Mouse (Mus musculus) hindbrain, embryonic 10.5 days (tissue): ENCODE measurements around the gene 4930469K13Rik. TPM values are rescaled to one million over a fixed set of nuclear protein-coding genes. Genes with fewer than 3 reads are reported as not detected.

ENCODE experiments used
- DNase-seq: peaks from one replicate; pipeline ENCODE4 v3.0.0-alpha.2; 2017; ENCODE audit warnings: low spot score
- H3K27ac ChIP-seq: fragments of 300-500 bp; sonication (generic); 2 replicates; pipeline ENCODE4 v1.5.1; 2016; ENCODE audit warnings: mild to moderate bottlenecking, moderate library complexity
- H3K27me3 ChIP-seq: fragments of 300-500 bp; sonication (generic); 2 replicates; pipeline ENCODE4 v1.6.1; 2016; ENCODE audit warnings: mild to moderate bottlenecking; ENCODE audit not compliant: poor library complexity, insufficient read depth, severe bottlenecking
- H3K36me3 ChIP-seq: fragments of 300-500 bp; sonication (generic); 2 replicates; pipeline ENCODE4 v1.6.1; 2016; ENCODE audit warnings: mild to moderate bottlenecking, moderate library complexity
- H3K4me1 ChIP-seq: fragments of 300-500 bp; sonication (generic); replicated peaks from 2 replicates; pipeline ENCODE4 v1.6.1; 2016; ENCODE audit warnings: mild to moderate bottlenecking
- H3K4me3 ChIP-seq: fragments of 300-500 bp; sonication (generic); 2 replicates; pipeline ENCODE4 v1.5.1; 2016; ENCODE audit warnings: mild to moderate bottlenecking, moderate library complexity
- H3K9me3 ChIP-seq: fragments of 300-500 bp; sonication (generic); 2 replicates; pipeline ENCODE4 v1.6.1; 2016; ENCODE audit warnings: mild to moderate bottlenecking, moderate library complexity
- WGBS: fragments of 180-500 bp; shearing (Covaris S2); methylation state at CpG from one replicate; pipeline ENCODE4 v1.1.7; 2016; 5-methylcytosine and 5-hydroxymethylcytosine counted together
- polyA plus RNA-seq: library from polyadenylated mRNA; unstranded; fragments of >200 nt; fragmentation: Nextera tagmentation; extraction: Ambion mirVana; gene quantifications from 2 replicates; pipeline ENCODE4 v1.2.1, GENCODE M21; 2016

4930469K13Rik gene
- polyA plus RNA-seq, 1 experiment from 2014 or later = not detected

DNA sequence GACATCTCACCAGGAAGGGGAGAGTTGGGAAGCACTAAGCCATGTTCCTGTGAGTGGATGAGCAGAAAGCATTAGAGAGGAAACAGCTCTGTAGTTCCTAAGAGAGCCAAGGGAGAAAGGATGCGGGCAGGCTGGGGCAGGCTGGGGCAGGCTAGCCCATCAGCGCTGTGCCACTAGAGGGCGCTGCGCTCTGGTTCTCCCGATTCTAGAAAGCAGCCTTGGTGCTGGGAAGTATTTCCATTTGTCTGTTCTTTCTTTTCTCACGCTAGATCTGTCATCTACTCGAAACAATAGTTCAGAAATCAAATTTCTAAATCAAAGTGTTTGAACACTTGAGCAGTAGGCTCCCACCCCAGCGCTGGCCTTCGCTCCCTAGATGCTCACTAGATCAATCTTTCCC lies 164.1 kb downstream of the 4930469K13Rik start:
- Histone ChIP-seq H3K9me3 (no peaks in the 10 kb centered on the region), H3K4me1 (peaks cover 12% of the 10 kb centered on the region; the same call in 1 of the 2 replicates), H3K27ac (no peak overlapping the region), H3K4me3 (no peak overlapping the region), H3K27me3 (no peaks in the 10 kb centered on the region), H3K36me3 (no peaks in the 10 kb centered on the region)
- 60% methylated on average over 9 of the region's 9 CpGs for WGBS
- no peak for DNase-seq

DNA sequence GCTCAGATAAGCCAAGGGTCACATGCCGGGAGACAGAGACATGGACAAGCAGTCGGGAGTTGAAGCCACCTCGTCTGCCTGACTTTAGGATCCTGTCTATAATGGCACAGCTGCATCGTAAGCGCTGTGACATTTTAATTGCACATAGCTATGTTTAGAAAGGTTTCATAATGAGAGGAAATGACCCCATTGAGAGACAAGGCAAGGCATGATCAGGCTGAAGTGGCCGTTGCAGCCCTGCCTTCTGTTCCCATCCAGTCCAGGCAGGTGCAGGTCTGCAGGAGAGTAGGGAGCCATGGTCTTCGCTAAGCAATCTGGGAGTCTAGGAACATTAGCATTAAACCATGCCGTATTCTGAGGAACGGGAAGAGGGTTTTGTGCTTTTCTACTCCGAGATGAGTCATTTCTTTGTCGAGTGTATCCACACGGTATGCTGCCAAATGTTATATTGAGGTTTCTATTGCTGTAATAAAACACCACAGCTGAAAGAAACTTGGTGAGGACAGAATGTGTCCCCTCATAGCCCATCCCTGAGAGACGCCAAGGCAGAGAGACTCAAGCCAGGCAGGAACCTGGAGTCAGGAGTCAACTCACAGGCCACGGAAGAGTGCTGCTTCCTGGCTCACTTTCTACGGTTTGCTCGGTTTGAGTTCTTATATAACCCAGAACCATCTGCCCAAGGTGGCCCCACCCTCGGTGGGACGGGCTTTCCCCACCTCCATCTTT lies 165.8 kb downstream of the 4930469K13Rik start:
- Histone ChIP-seq H3K4me1 (peaks cover 9% of the 10 kb centered on the region; the same call in 1 of the 2 replicates), H3K4me3 (no peak overlapping the region), H3K27ac (peak overlapping the region; percentile 35; the same call in 1 of the 2 replicates), H3K27me3 (no peaks in the 10 kb centered on the region), H3K36me3 (no peaks in the 10 kb centered on the region), H3K9me3 (no peaks in the 10 kb centered on the region)
- DNase-seq = no peak
- WGBS = 79% methylated on average over 18 of the region's 18 CpGs

DNA sequence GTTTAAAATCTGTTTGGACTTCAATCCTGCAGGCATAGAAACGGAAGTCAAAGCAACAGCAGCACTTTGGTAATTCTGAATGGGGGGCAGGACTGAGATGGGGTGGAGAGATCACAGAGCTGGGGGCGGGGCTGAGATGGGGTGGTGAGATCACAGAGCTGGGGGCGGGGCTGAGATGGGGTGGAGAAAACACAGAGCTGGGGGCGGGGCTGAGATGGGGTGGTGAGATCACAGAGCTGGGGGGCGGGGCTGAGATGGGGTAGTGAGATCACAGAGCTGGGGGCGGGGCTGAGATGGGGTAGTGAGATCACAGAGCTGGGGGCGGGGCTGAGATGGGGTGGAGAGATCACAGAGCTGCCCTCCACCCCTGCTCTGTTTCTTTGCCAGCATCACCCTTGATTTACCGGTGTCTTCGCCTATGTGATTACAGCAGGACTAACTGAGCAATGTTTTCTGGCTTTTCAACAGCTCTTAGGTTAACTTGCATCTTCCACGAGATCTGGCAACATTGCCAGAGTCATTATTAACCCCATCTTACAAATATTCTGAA lies 166.4 kb downstream of the 4930469K13Rik start:
- no peak overlapping the region for H3K4me3 ChIP-seq
- H3K9me3 ChIP-seq = no peaks in the 10 kb centered on the region
- no peaks in the 10 kb centered on the region for H3K27me3 ChIP-seq
- H3K4me1 ChIP-seq = peaks cover 9% of the 10 kb centered on the region; the same call in 1 of the 2 replicates
- WGBS = 12% methylated on average over 9 of the region's 10 CpGs
- H3K36me3 ChIP-seq = no peaks in the 10 kb centered on the region
- peak; percentile 63 for DNase-seq
- H3K27ac ChIP-seq = peak overlapping the region; percentile 35; the same call in 1 of the 2 replicates

DNA sequence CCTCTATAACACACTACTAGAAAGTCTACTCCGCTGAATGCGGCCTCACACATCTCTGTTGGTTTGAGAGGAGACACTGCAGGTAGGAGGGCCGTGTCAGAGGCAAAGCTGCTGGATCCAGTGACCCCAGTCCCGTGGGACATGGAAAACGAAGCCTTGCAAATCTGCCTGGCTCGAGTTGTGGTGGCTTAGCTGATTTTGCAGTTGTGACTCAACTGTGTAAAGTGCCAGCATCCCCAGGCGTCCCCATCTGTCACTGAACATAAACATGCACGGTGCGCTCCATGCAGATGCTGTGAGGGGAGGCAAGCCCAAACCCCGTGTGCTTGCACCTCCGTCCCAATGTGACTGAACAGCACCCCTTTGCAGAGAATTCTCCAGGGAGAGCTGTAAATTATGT lies 168.9 kb downstream of the 4930469K13Rik start:
- WGBS = 72% methylated on average over 11 of the region's 11 CpGs
- no peak for DNase-seq
- Histone ChIP-seq H3K4me1 (peaks cover 9% of the 10 kb centered on the region; the same call in 1 of the 2 replicates), H3K27ac (no peak overlapping the region), H3K27me3 (no peaks in the 10 kb centered on the region), H3K4me3 (no peak overlapping the region), H3K9me3 (no peaks in the 10 kb centered on the region), H3K36me3 (no peaks in the 10 kb centered on the region)

DNA sequence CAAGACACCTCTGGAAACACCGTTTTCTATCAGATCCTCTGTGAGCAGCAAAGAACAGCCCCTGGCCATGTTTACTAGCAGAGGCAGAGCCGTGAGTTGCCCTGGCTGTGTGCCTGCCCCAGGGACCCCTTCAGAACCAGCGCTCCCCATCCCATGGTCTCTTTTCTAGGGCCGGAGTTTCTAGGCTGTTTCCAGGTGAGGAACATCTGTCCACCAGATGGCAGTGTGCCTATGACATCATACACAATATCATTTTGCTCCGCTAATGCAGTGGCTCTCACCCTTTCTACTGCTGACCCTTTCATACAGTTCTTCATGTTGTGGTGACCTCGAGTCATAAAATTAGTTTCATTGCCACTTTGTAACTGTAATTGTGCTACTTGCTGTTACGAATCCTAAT lies 169.7 kb downstream of the 4930469K13Rik start:
- peaks cover 9% of the 10 kb centered on the region; the same call in 1 of the 2 replicates for H3K4me1 ChIP-seq
- no peaks in the 10 kb centered on the region for H3K27me3 ChIP-seq
- no peaks in the 10 kb centered on the region for H3K36me3 ChIP-seq
- peak; percentile 42 for DNase-seq
- no peak overlapping the region for H3K27ac ChIP-seq
- no peak overlapping the region for H3K4me3 ChIP-seq
- H3K9me3 ChIP-seq = no peaks in the 10 kb centered on the region
- WGBS = 43% methylated on average over 7 of the region's 7 CpGs

DNA sequence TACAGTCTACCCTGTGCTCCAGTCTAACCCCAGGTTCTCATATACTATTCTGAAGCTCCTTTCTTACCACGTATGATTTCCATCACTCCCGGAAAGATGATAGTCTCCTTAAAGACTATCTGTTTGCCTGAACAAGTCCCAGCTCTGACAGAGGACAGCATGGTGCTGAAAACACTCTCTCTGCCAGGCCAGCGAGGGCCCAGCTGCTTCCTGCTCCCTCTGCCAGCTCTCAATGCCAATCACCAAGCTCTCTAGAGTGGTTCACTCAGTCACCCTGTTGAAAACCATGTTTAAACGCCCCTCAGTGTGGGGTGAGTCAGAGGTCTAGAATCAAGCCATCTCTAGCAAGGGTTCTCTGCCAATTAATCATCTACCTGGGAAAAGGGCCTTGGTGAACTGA lies 170.5 kb downstream of the 4930469K13Rik start:
- 78% methylated on average over 4 of the region's 4 CpGs for WGBS

DNA sequence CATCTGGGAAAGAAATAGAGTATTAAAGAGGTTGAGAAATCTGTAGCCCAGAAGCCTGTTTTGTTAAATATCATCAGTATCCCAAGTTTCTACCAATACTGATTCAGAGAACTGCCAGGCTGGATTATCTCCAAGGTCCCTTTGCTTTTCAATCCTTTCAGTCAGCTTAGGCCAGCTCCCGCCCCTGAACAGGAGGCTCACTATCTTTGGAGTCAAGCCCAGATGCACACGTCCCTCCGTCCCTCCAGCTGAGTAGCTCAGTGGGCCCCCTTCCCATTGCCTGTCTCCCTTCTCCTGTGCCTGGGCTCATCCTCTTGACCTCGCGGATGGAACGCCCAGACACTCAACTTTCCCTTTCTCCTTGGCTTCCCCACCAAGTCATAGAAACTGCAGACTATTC lies 171.0 kb downstream of the 4930469K13Rik start:
- no peak for DNase-seq
- WGBS = 64% methylated on average over 6 of the region's 6 CpGs
- no peaks in the 10 kb centered on the region for H3K27me3 ChIP-seq
- H3K4me1 ChIP-seq = peaks cover 4% of the 10 kb centered on the region; the same call in 1 of the 2 replicates
- no peak overlapping the region for H3K4me3 ChIP-seq
- H3K27ac ChIP-seq = no peak overlapping the region
- no peaks in the 10 kb centered on the region for H3K36me3 ChIP-seq
- H3K9me3 ChIP-seq = no peaks in the 10 kb centered on the region

More for the DNA sequence above, 170.5 kb downstream of the 4930469K13Rik start:
- DNase-seq = no peak
- Histone ChIP-seq H3K27ac (no peak overlapping the region), H3K36me3 (no peaks in the 10 kb centered on the region), H3K4me3 (no peak overlapping the region), H3K4me1 (peaks cover 8% of the 10 kb centered on the region; the same call in 1 of the 2 replicates), H3K9me3 (no peaks in the 10 kb centered on the region), H3K27me3 (no peaks in the 10 kb centered on the region)

DNA sequence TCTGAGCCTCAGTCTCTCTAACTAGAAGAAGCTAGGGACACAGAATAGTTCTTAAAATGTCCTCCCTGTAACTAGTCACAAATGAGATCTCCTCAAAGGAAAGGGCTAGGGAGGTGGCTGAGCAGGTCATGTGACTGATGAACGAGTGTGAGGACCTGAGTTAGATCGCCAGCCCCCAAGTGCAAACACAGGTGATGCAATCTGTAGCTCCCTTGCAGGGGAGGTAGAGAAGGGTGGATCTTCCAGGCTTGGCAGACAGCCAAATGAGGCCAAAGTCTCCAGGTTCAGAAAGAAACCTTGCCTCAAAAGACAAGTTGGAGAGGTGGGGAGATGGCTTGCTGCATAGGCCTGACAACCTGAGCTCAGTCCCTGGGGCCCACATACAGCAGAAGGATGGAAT lies 171.8 kb downstream of the 4930469K13Rik start:
- no peaks in the 10 kb centered on the region for H3K27me3 ChIP-seq
- H3K27ac ChIP-seq = no peak overlapping the region
- 74% methylated on average over 2 of the region's 2 CpGs for WGBS
- no peaks in the 10 kb centered on the region for H3K9me3 ChIP-seq
- peaks cover 6% of the 10 kb centered on the region; the same call in 1 of the 2 replicates for H3K4me1 ChIP-seq
- no peak for DNase-seq
- H3K36me3 ChIP-seq = no peaks in the 10 kb centered on the region
- H3K4me3 ChIP-seq = no peak overlapping the region

DNA sequence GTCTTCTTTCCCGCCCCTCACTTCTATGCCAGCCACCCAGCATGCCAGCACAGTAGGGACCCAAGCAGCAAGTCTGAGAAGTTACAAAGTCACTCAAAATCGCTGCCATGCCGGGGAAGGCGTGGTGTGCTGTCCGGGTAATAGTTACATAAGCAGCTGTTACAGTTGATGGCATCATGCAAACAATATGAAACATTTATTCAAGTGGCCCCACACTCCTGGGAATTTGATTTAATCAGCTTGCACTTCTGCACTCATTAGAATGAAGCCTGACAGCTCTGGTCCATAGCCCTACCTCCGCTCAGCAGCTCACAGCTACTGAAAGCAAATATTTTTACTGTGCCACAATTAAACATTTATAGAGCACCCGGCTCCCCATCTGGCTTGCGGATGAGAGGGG lies 172.6 kb downstream of the 4930469K13Rik start:
- no peaks in the 10 kb centered on the region for H3K36me3 ChIP-seq
- peaks cover 8% of the 10 kb centered on the region; the same call in 1 of the 2 replicates for H3K4me1 ChIP-seq
- H3K9me3 ChIP-seq = no peaks in the 10 kb centered on the region
- 80% methylated on average over 8 of the region's 8 CpGs for WGBS
- no peak for DNase-seq
- no peaks in the 10 kb centered on the region for H3K27me3 ChIP-seq
- H3K27ac ChIP-seq = no peak overlapping the region
- H3K4me3 ChIP-seq = no peak overlapping the region

Other genes starting within 250 kb of the 4930469K13Rik start
- gene Kcnmb1, start 135.5 kb downstream of the 4930469K13Rik start, polyA plus RNA-seq = 0.20 and 0.26 TPM in 2 replicates
- 6.1 and 9.5 TPM in 2 replicates for gene Kcnip1, start 105.4 kb downstream of the 4930469K13Rik start, polyA plus RNA-seq
- 2.7 and 3.0 TPM in 2 replicates for gene Lcp2, start 51.6 kb downstream of the 4930469K13Rik start, polyA plus RNA-seq
- 0.17 TPM in 1 of 2 replicates, not detected in the other for gene Foxi1, start 109.5 kb upstream of the 4930469K13Rik start, polyA plus RNA-seq
- 1.3 and 1.6 TPM in 2 replicates for gene Fam196b, start 216.3 kb upstream of the 4930469K13Rik start, polyA plus RNA-seq